Mouse (Mus musculus) lung, embryonic 14.5 days (tissue): Measurements from ENCODE around the gene Cacna1c. TPM values are rescaled to one million over a fixed set of nuclear protein-coding genes. Genes with fewer than 3 reads are reported as not detected.

ENCODE experiments used
- ATAC-seq: fragments of 200-750 bp; cut with Nextera tagmentation; 2 replicates; pipeline ENCODE4 v1.8.0; 2017; ENCODE audit warnings: mild to moderate bottlenecking, moderate TSS enrichment, moderate library complexity; ENCODE audit not compliant: insufficient read depth
- DNase-seq: peaks from one replicate; pipeline ENCODE4 v3.0.0-alpha.2; 2015
- H3K27ac ChIP-seq: fragments of 300-500 bp; sonication (generic); 2 replicates; pipeline ENCODE4 v1.5.1; 2014; ENCODE audit warnings: low read depth, mild to moderate bottlenecking, moderate library complexity
- H3K27me3 ChIP-seq: fragments of 300-500 bp; sonication (generic); 2 replicates; pipeline ENCODE4 v1.6.1; 2014; ENCODE audit warnings: low read length, control low read depth; ENCODE audit not compliant: insufficient read depth
- H3K36me3 ChIP-seq: fragments of 300-500 bp; sonication (generic); 2 replicates; pipeline ENCODE4 v1.6.1; 2014; ENCODE audit warnings: control low read depth; ENCODE audit not compliant: insufficient read depth
- H3K4me1 ChIP-seq: fragments of 300-500 bp; sonication (generic); 2 replicates; pipeline ENCODE4 v1.6.1; 2014; ENCODE audit warnings: antibody characterized with exemption, control low read depth; ENCODE audit not compliant: insufficient read depth
- H3K4me2 ChIP-seq: fragments of 300-500 bp; sonication (generic); 2 replicates; pipeline ENCODE4 v1.6.1; 2014; ENCODE audit warnings: mild to moderate bottlenecking
- H3K4me3 ChIP-seq: fragments of 300-500 bp; sonication (generic); 2 replicates; pipeline ENCODE4 v1.5.1; 2014; ENCODE audit warnings: low read depth, low read length
- H3K9ac ChIP-seq: fragments of 300-500 bp; sonication (generic); 2 replicates; pipeline ENCODE4 v1.6.1; 2014
- H3K9me3 ChIP-seq: fragments of 300-500 bp; sonication (generic); 2 replicates; pipeline ENCODE4 v1.6.1; 2016; ENCODE audit warnings: low read depth, low read length, control low read depth
- CTCF ChIP-seq: IDR thresholded peaks from 2 replicates; pipeline ENCODE4 v1.5.1; 2016; ENCODE audit warnings: antibody characterized with exemption, low read depth
- WGBS: fragments of 180-500 bp; shearing (Covaris S2); extraction: QIAGEN DNeasy Blood & Tissue Kit; methylation state at CpG from one replicate; pipeline ENCODE4 v1.1.7; 2014; 5-methylcytosine and 5-hydroxymethylcytosine counted together
- polyA plus RNA-seq: library from polyadenylated mRNA; unstranded; fragments of >200 nt; fragmentation: Nextera tagmentation; extraction: Ambion mirVana; gene quantifications from 2 replicates; pipeline ENCODE4 v1.2.1, GENCODE M21; 2014

The Cacna1c gene
- polyA plus RNA-seq, 1 experiment from 2014 or later = 10.6 TPM

GRCm38 (mm10) chr6:118862091-118862490, 334.1 kb downstream of the Cacna1c start:
- no peaks in the 10 kb centered on the region for H3K4me1 ChIP-seq
- DNase-seq (no peak), ATAC-seq (no peak)
- no peak overlapping the region for H3K4me2 ChIP-seq
- H3K27me3 ChIP-seq = no peaks in the 10 kb centered on the region
- H3K27ac ChIP-seq = no peak overlapping the region
- no peak overlapping the region for H3K9ac ChIP-seq
- TF ChIP-seq CTCF = no peak
- H3K36me3 ChIP-seq = no peaks in the 10 kb centered on the region
- no peak overlapping the region for H3K4me3 ChIP-seq
- WGBS = 82% methylated on average over 5 of the region's 5 CpGs
- no peaks in the 10 kb centered on the region for H3K9me3 ChIP-seq

- DNase-seq = no peak
- Histone ChIP-seq H3K9ac (no peak overlapping the region), H3K4me3 (no peak overlapping the region), H3K27me3 (no peaks in the 10 kb centered on the region), H3K4me2 (no peak overlapping the region), H3K4me1 (no peaks in the 10 kb centered on the region), H3K9me3 (no peaks in the 10 kb centered on the region), H3K27ac (no peak overlapping the region), H3K36me3 (no peaks in the 10 kb centered on the region)
- ATAC-seq = no peak
- no peak for TF ChIP-seq CTCF
- 21% methylated on average over 1 of the region's 1 CpGs for WGBS
Observed at GRCm38 (mm10) chr6:118858431-118858830, 337.8 kb downstream of the Cacna1c start.

GRCm38 (mm10) chr6:118852131-118852530, 344.1 kb downstream of the Cacna1c start:
- 0 out of 2 replicates have a peak, but pooled peaks cover 4% of the 10 kb centered on the region for H3K4me1 ChIP-seq
- no peaks in the 10 kb centered on the region for H3K36me3 ChIP-seq
- H3K9ac ChIP-seq = no peak overlapping the region
- no peak for ATAC-seq
- DNase-seq = no peak
- H3K9me3 ChIP-seq = no peaks in the 10 kb centered on the region
- WGBS = 70% methylated on average over 6 of the region's 6 CpGs
- no peak overlapping the region for H3K27ac ChIP-seq
- H3K4me3 ChIP-seq = no peak overlapping the region
- no peaks in the 10 kb centered on the region for H3K27me3 ChIP-seq
- TF ChIP-seq CTCF = no peak
- no peak overlapping the region for H3K4me2 ChIP-seq

- Histone ChIP-seq H3K4me1 (0 out of 2 replicates have a peak, but pooled peaks cover 5% of the 10 kb centered on the region), H3K36me3 (no peaks in the 10 kb centered on the region), H3K9ac (no peak overlapping the region), H3K9me3 (no peaks in the 10 kb centered on the region), H3K27ac (no peak overlapping the region), H3K4me2 (no peak overlapping the region), H3K4me3 (no peak overlapping the region), H3K27me3 (no peaks in the 10 kb centered on the region)
- DNase-seq (no peak), ATAC-seq (no peak)
- 97% methylated on average over 3 of the region's 3 CpGs for WGBS
- TF ChIP-seq CTCF = no peak
Observed at GRCm38 (mm10) chr6:118851086-118851485, 345.1 kb downstream of the Cacna1c start.

GRCm38 (mm10) chr6:118848640-118849039, 347.6 kb downstream of the Cacna1c start:
- 0 out of 2 replicates have a peak, but pooled peaks cover 6% of the 10 kb centered on the region for H3K4me1 ChIP-seq

GRCm38 (mm10) chr6:118847751-118848150, 348.5 kb downstream of the Cacna1c start:
- DNase-seq (peak; percentile 52), ATAC-seq (no peak)
- Histone ChIP-seq H3K27me3 (no peaks in the 10 kb centered on the region), H3K9me3 (no peaks in the 10 kb centered on the region), H3K4me3 (no peak overlapping the region), H3K4me1 (0 out of 2 replicates have a peak, but pooled peaks cover 6% of the 10 kb centered on the region), H3K9ac (no peak overlapping the region), H3K27ac (no peak overlapping the region), H3K4me2 (no peak overlapping the region), H3K36me3 (no peaks in the 10 kb centered on the region)
- TF ChIP-seq CTCF = no peak
- 65% methylated on average over 13 of the region's 13 CpGs for WGBS

More at GRCm38 (mm10) chr6:118848640-118849039, 347.6 kb downstream of the Cacna1c start:
- no peak overlapping the region for H3K27ac ChIP-seq
- TF ChIP-seq CTCF = peak; percentile 43
- H3K27me3 ChIP-seq = no peaks in the 10 kb centered on the region
- no peak overlapping the region for H3K9ac ChIP-seq
- DNase-seq = no peak
- H3K4me3 ChIP-seq = no peak overlapping the region
- 75% methylated on average over 2 of the region's 2 CpGs for WGBS
- no peak overlapping the region for H3K4me2 ChIP-seq
- no peaks in the 10 kb centered on the region for H3K36me3 ChIP-seq
- H3K9me3 ChIP-seq = no peaks in the 10 kb centered on the region
- ATAC-seq = no peak; the same call in 1 of the 2 replicates

GRCm38 (mm10) chr6:118845829-118846228, 350.4 kb downstream of the Cacna1c start:
- no peaks in the 10 kb centered on the region for H3K27me3 ChIP-seq
- H3K9ac ChIP-seq = no peak overlapping the region
- no peaks in the 10 kb centered on the region for H3K9me3 ChIP-seq
- no peak overlapping the region for H3K4me2 ChIP-seq
- peak; percentile 69 for DNase-seq
- 26% methylated on average over 2 of the region's 2 CpGs for WGBS
- H3K36me3 ChIP-seq = no peaks in the 10 kb centered on the region
- no peak for TF ChIP-seq CTCF
- no peak overlapping the region for H3K27ac ChIP-seq
- ATAC-seq = no peak
- H3K4me3 ChIP-seq = no peak overlapping the region
- H3K4me1 ChIP-seq = peaks cover 6% of the 10 kb centered on the region; the same call in 1 of the 2 replicates
